Mouse (Mus musculus) embryo, embryonic 9.5 days (tissue): ENCODE data around the gene Tmem38b.
A peak's percentile ranks its signal among the peaks of the same experiment; 100 is the strongest.
"Not testable (repeated sequence)": the region's sequence is repeated elsewhere in the genome, so short reads cannot be mapped to it uniquely, and the experiment has no call there.

Experiments used
- DNase-seq: peaks from one replicate; pipeline ENCODE4 v3.0.0-alpha.2; 2017; ENCODE audit errors: extremely low spot score

Gene Tmem38b

GRCm38 (mm10) chr4:53825821-53826605 is at the start of gene Tmem38b:
Tmem38b (plus strand) TSS chr4:53826045.
- peak; percentile 88 for DNase-seq

- DNase-seq = no peak
Measured at GRCm38 (mm10) chr4:53781396-53781795, 44.4 kb upstream of the Tmem38b start.

GRCm38 (mm10) chr4:53782216-53783070 is 43.4 kb upstream of the Tmem38b start:
- peak; percentile 41 for DNase-seq

- no peak for DNase-seq
Measured at GRCm38 (mm10) chr4:53785746-53786398, 40.0 kb upstream of the Tmem38b start.

- DNase-seq = no peak
Measured at GRCm38 (mm10) chr4:53786851-53787250, 39.0 kb upstream of the Tmem38b start.

GRCm38 (mm10) chr4:53789346-53789745 is 36.5 kb upstream of the Tmem38b start:
- peak; percentile 72 for DNase-seq

GRCm38 (mm10) chr4:53794257-53794966 is 31.4 kb upstream of the Tmem38b start:
- no peak for DNase-seq

- DNase-seq = no peak
Measured at GRCm38 (mm10) chr4:53795086-53795485, 30.8 kb upstream of the Tmem38b start.

GRCm38 (mm10) chr4:53795706-53796105 is 30.1 kb upstream of the Tmem38b start:
- no peak for DNase-seq

- DNase-seq = peak; percentile 50
Measured at GRCm38 (mm10) chr4:53796865-53797772, 28.7 kb upstream of the Tmem38b start.

GRCm38 (mm10) chr4:53798896-53799676 is 26.8 kb upstream of the Tmem38b start:
- DNase-seq = no peak

- DNase-seq = no peak
Measured at GRCm38 (mm10) chr4:53799753-53800152, 26.1 kb upstream of the Tmem38b start.

- DNase-seq = not testable (repeated sequence)
Measured at GRCm38 (mm10) chr4:53803674-53804073, 22.2 kb upstream of the Tmem38b start.

GRCm38 (mm10) chr4:53806428-53806827 is 19.4 kb upstream of the Tmem38b start:
- DNase-seq = not testable (repeated sequence)

GRCm38 (mm10) chr4:53818320-53818719 is 7.5 kb upstream of the Tmem38b start:
- DNase-seq = no peak

- DNase-seq = no peak
Measured at GRCm38 (mm10) chr4:53823697-53824096, 2.1 kb upstream of the Tmem38b start.

GRCm38 (mm10) chr4:53824831-53825230 is 1.0 kb upstream of the Tmem38b start:
- no peak for DNase-seq

- DNase-seq = no peak
Measured at GRCm38 (mm10) chr4:53826641-53827248, 900 bp downstream of the Tmem38b start.

GRCm38 (mm10) chr4:53827869-53828268 is 2.0 kb downstream of the Tmem38b start:
- DNase-seq = no peak
